Mouse (Mus musculus): ENCODE data around the gene Acot9. TPM values are rescaled to one million over a fixed set of nuclear protein-coding genes. Genes with fewer than 3 reads are reported as not detected.

Acot9 gene
- polyA plus RNA-seq, 1 experiment from 2014 or later, result 33.1 TPM

DNA sequence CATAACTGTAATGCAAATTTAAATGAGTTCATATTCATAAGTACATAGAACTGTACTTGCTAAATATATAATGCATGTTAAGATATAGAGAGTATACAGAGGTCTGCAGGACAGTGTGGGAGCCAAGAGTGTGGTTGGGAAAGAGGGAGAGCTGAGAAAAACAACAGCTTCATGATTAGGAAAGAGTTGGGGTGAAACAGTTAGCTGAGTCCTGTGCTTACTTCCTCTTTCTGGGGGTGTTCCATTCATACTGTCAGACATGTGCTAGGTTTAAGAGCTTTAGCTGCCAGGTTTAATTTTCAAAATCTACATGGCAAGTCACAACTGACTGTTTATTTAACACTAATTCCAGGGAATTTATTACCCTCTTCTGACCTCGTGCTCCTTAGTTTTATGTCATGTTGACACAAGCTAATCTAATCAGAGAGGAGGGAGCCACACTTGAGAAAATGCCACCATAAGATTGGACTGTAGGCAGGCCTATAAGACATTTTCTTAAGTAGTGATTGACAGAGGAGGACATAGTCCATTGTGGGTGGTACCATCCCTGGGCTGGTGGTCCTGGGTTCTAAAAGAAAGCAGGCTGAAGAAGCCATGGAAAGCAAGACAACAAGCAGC, 18.3 kb downstream of the Acot9 start:
- no peak for ATAC-seq (replicated peaks; ENCODE audit: insufficient number of reproducible peaks, low FRiP score, low TSS enrichment)
- H3K27ac ChIP-seq (ENCODE audit: low read depth, low read length), result no peak overlapping the region
- no peak overlapping the region for H3K4me3 ChIP-seq (ENCODE audit: low read depth, low read length)
- H3K9me3 ChIP-seq (replicated peaks; ENCODE audit: control insufficient read depth, low read length), result no peaks in the 10 kb centered on the region
- WGBS (ENCODE audit: insufficient replicate concordance), result 39% methylated on average over 1 of the region's 1 CpGs
- no peaks in the 10 kb centered on the region for H3K36me3 ChIP-seq (ENCODE audit: control insufficient read depth, insufficient read depth, low read length)
- H3K27me3 ChIP-seq (ENCODE audit: control insufficient read depth, insufficient read depth, low read length), result no peaks in the 10 kb centered on the region
- H3K9ac ChIP-seq (ENCODE audit: low read depth, low read length), result no peak overlapping the region
- H3K4me1 ChIP-seq (ENCODE audit: control insufficient read depth, insufficient read depth, low read length), result no peaks in the 10 kb centered on the region
- H3K4me2 ChIP-seq, result no peak overlapping the region

DNA sequence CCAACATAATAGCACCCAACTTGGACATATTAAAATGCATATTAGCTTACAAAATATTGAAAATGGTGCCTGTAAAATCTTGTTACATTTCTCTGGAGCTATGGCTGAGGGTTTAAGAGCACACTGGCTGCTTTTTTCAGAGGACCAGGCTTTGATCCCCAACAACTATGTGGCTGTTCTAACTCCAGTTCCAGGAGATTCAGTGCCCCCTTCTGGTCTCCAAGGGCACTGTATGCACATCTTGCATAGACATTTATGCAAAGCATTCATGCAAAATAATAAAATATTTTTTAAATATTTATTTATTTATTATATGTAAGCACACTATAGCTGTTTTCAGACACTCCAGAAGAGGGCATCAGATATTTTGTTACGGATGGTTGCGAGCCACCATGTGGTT, 44.1 kb downstream of the Acot9 start:
- 94% methylated on average over 2 of the region's 2 CpGs for WGBS (ENCODE audit: insufficient replicate concordance)
- Histone ChIP-seq H3K4me1 (ENCODE audit: control insufficient read depth, insufficient read depth, low read length) (no peaks in the 10 kb centered on the region), H3K27ac (ENCODE audit: low read depth, low read length) (no peak overlapping the region), H3K9me3 (replicated peaks; ENCODE audit: control insufficient read depth, low read length) (no peaks in the 10 kb centered on the region), H3K36me3 (ENCODE audit: control insufficient read depth, insufficient read depth, low read length) (no peaks in the 10 kb centered on the region), H3K27me3 (ENCODE audit: control insufficient read depth, insufficient read depth, low read length) (no peaks in the 10 kb centered on the region), H3K4me3 (ENCODE audit: low read depth, low read length) (no peak overlapping the region), H3K9ac (ENCODE audit: low read depth, low read length) (no peak overlapping the region), H3K4me2 (no peak overlapping the region)
- no peak for ATAC-seq (replicated peaks; ENCODE audit: insufficient number of reproducible peaks, low FRiP score, low TSS enrichment)

DNA sequence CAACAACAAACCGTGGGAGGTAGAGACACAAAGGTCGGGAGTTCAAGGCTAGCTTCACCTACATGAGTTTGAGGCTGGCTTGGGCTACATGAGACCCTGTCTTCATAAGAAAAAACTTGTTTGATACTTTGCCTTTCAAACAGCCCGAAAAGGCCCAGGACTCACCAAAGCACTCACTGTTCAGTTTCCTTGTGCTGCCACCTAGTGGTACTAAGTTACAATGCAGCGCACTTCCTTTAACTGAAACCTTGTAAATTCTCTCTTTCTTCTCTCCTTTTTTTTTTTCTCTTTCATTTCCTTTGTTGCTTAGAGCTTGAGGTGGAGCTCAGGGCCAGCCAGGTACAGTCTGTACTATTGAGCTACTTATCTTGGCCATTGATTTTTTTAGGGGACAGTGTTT, 55.8 kb downstream of the Acot9 start:
- ATAC-seq (replicated peaks; ENCODE audit: insufficient number of reproducible peaks, low FRiP score, low TSS enrichment), result no peak
- 45% methylated on average over 4 of the region's 4 CpGs for WGBS (ENCODE audit: insufficient replicate concordance)

DNA sequence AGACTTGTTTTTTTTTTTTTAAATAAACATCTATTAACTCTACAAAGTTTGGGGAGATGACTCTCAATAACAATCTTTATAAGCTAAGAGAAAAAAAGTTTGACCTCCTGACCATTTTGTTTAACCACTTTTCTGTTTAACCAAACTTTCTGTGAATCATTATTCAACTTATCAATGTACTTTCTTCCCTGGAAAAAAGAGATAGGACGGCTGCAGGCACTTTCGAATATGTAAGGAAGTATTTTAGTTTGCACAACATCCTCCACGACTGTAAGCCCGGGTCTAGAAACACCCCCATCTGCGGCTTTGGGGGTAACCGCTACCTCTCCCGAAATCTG, 75.3 kb downstream of the Acot9 start:
- 13% methylated on average over 7 of the region's 7 CpGs for WGBS (ENCODE audit: insufficient replicate concordance)
- Histone ChIP-seq H3K4me3 (ENCODE audit: low read depth, low read length) (peak overlapping the region; percentile 59), H3K36me3 (ENCODE audit: control insufficient read depth, insufficient read depth, low read length) (no peaks in the 10 kb centered on the region), H3K4me2 (peak overlapping the region; percentile 57), H3K9ac (ENCODE audit: low read depth, low read length) (peak overlapping the region; percentile 80), H3K27ac (ENCODE audit: low read depth, low read length) (peak overlapping the region; percentile 84), H3K4me1 (ENCODE audit: control insufficient read depth, insufficient read depth, low read length) (no peaks in the 10 kb centered on the region), H3K9me3 (replicated peaks; ENCODE audit: control insufficient read depth, low read length) (no peaks in the 10 kb centered on the region), H3K27me3 (ENCODE audit: control insufficient read depth, insufficient read depth, low read length) (no peaks in the 10 kb centered on the region)
- ATAC-seq (replicated peaks; ENCODE audit: insufficient number of reproducible peaks, low FRiP score, low TSS enrichment), result no peak

More for the DNA sequence above, 55.8 kb downstream of the Acot9 start:
- H3K36me3 ChIP-seq (ENCODE audit: control insufficient read depth, insufficient read depth, low read length), result no peaks in the 10 kb centered on the region
- no peak overlapping the region for H3K4me3 ChIP-seq (ENCODE audit: low read depth, low read length)
- H3K4me1 ChIP-seq (ENCODE audit: control insufficient read depth, insufficient read depth, low read length), result no peaks in the 10 kb centered on the region
- no peak overlapping the region for H3K4me2 ChIP-seq
- H3K27me3 ChIP-seq (ENCODE audit: control insufficient read depth, insufficient read depth, low read length), result no peaks in the 10 kb centered on the region
- no peak overlapping the region for H3K27ac ChIP-seq (ENCODE audit: low read depth, low read length)
- H3K9ac ChIP-seq (ENCODE audit: low read depth, low read length), result no peak overlapping the region
- no peaks in the 10 kb centered on the region for H3K9me3 ChIP-seq (replicated peaks; ENCODE audit: control insufficient read depth, low read length)

DNA sequence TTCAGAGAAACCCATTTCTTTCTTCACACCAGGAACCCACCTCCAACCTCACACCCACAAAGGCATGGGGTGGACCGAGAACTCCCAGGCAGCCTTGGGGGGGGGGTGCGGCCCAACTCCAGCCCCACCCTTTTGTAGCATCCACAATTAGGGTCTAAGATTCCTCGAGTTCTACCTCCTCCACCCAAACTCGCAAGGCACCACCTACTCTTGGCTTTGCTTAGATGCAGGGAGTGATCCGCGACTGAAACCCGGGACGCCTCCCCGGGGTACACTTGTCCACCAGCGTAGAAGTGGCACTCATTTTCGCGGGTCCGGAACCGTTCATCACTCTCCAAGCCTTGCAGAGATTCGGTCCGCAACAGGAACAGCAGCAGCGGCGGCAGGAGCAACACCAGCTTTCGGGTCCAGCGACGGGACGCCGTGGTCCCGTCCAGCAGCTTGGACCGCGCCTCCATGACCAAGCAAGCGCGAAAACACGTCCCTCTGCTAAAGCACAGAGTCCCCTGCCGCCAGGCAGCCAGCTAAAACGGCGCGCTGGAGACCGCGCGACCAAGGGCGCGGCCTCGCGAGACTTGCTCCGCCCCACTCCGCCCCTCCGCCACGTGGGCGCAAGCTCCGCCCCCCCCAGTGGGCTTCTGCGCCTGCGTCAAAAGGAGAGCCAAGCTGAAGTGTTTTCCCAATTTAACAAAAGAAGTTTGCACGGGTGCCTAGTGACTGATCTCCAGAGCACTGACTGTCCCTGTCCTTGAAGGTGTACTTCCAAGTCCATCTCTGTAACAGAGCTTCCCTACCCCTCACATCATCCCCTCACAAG, 75.9 kb downstream of the Acot9 start:
- no peaks in the 10 kb centered on the region for H3K9me3 ChIP-seq (replicated peaks; ENCODE audit: control insufficient read depth, low read length)
- H3K4me2 ChIP-seq, result peak overlapping the region; percentile 57
- no peaks in the 10 kb centered on the region for H3K36me3 ChIP-seq (ENCODE audit: control insufficient read depth, insufficient read depth, low read length)
- no peaks in the 10 kb centered on the region for H3K27me3 ChIP-seq (ENCODE audit: control insufficient read depth, insufficient read depth, low read length)
- peak overlapping the region; percentile 84 for H3K27ac ChIP-seq (ENCODE audit: low read depth, low read length)
- H3K4me1 ChIP-seq (ENCODE audit: control insufficient read depth, insufficient read depth, low read length), result no peaks in the 10 kb centered on the region
- peak overlapping the region; percentile 80 for H3K9ac ChIP-seq (ENCODE audit: low read depth, low read length)
- peak; percentile 96 for ATAC-seq (replicated peaks; ENCODE audit: insufficient number of reproducible peaks, low FRiP score, low TSS enrichment)
- WGBS (ENCODE audit: insufficient replicate concordance), result 14% methylated on average over 45 of the region's 49 CpGs
- H3K4me3 ChIP-seq (ENCODE audit: low read depth, low read length), result peak overlapping the region; percentile 59

DNA sequence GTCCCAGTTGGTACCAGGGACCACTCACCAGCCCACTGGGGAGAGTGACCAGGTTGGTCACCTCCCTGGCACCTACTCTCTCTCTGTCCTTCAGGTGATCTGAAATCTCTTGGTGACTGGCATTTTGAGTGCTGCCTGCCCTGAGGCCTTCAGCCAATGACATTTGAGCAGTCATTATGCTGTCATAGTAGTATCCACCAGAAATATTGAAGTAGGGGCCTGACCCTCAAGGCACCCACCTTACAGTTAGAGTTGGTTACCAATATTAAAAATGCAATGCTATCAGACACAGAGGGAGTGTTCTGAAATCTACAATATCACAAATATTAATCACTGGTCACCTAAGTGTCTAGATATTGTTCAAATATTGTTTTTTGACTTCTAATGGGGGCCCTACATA, 78.4 kb downstream of the Acot9 start, which contains the start of gene Prdx4:
Gene Prdx4, minus strand, starts transcription at position 101 of the 400 bp plus-strand sequence.
- no peak within 1 kb of the TSS for H3K4me3 ChIP-seq (ENCODE audit: low read depth, low read length)
- H3K4me2 ChIP-seq, result no peak within 1 kb of the TSS
- no peak within 1 kb of the TSS for H3K9ac ChIP-seq (ENCODE audit: low read depth, low read length)
- no peaks in the 10 kb centered on the region for H3K27me3 ChIP-seq (ENCODE audit: control insufficient read depth, insufficient read depth, low read length)
- no peaks in the 10 kb centered on the region for H3K9me3 ChIP-seq (replicated peaks; ENCODE audit: control insufficient read depth, low read length)
- no peaks in the 10 kb centered on the region for H3K36me3 ChIP-seq (ENCODE audit: control insufficient read depth, insufficient read depth, low read length)
- no peaks in the 10 kb centered on the region for H3K4me1 ChIP-seq (ENCODE audit: control insufficient read depth, insufficient read depth, low read length)
- no peak for ATAC-seq (replicated peaks; ENCODE audit: insufficient number of reproducible peaks, low FRiP score, low TSS enrichment)
- no peak within 1 kb of the TSS for H3K27ac ChIP-seq (ENCODE audit: low read depth, low read length)

DNA sequence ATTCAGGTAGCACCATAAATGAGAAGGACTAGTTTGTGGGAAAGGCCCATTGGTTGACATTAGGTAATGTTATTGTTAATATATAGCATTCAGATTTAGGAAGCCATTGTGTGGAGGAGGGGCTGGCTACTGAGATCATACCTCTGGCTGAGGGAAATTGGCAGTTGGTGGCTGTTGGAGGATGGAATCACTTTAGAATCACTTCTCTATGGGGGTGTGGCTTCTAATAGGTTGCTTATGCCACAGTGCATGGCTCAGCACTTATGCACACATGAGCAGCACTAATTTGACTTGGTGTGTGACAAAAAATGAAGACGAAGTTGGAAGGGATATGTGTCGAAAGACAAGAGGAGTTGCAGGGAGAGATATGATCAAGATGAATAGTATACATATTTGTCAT, 84.0 kb downstream of the Acot9 start:
- no peak overlapping the region for H3K27ac ChIP-seq (ENCODE audit: low read depth, low read length)
- H3K4me1 ChIP-seq (ENCODE audit: control insufficient read depth, insufficient read depth, low read length), result no peaks in the 10 kb centered on the region
- no peak overlapping the region for H3K9ac ChIP-seq (ENCODE audit: low read depth, low read length)
- no peaks in the 10 kb centered on the region for H3K9me3 ChIP-seq (replicated peaks; ENCODE audit: control insufficient read depth, low read length)
- H3K4me2 ChIP-seq, result no peak overlapping the region
- H3K36me3 ChIP-seq (ENCODE audit: control insufficient read depth, insufficient read depth, low read length), result no peaks in the 10 kb centered on the region
- H3K4me3 ChIP-seq (ENCODE audit: low read depth, low read length), result no peak overlapping the region
- no peak for ATAC-seq (replicated peaks; ENCODE audit: insufficient number of reproducible peaks, low FRiP score, low TSS enrichment)
- H3K27me3 ChIP-seq (ENCODE audit: control insufficient read depth, insufficient read depth, low read length), result no peaks in the 10 kb centered on the region
- WGBS (ENCODE audit: insufficient replicate concordance), result 71% methylated on average over 2 of the region's 2 CpGs
